Mouse (Mus musculus): ENCODE measurements around the gene Dlg2. TPM values are rescaled to one million over a fixed set of nuclear protein-coding genes. Genes with fewer than 3 reads are reported as not detected.

Gene Dlg2
- polyA plus RNA-seq, 1 experiment from 2014 or later = 18.6 TPM

GRCm38 (mm10) chr7:91845723-91846122 lies 1369.3 kb downstream of the Dlg2 start:
- Histone ChIP-seq H3K4me1 (replicated peaks) (no peaks in the 10 kb centered on the region), H3K9me3 (no peaks in the 10 kb centered on the region), H3K9ac (no peak overlapping the region), H3K27ac (no peak overlapping the region), H3K4me2 (no peak overlapping the region), H3K27me3 (no peaks in the 10 kb centered on the region), H3K36me3 (no peaks in the 10 kb centered on the region), H3K4me3 (no peak overlapping the region)
- WGBS = 52% methylated on average over 1 of the region's 1 CpGs
- no peak for ATAC-seq (ENCODE audit: low FRiP score)

GRCm38 (mm10) chr7:91849364-91849763 lies 1372.9 kb downstream of the Dlg2 start:
- Histone ChIP-seq H3K4me3 (no peak overlapping the region), H3K4me1 (replicated peaks) (no peaks in the 10 kb centered on the region), H3K36me3 (no peaks in the 10 kb centered on the region), H3K27me3 (no peaks in the 10 kb centered on the region), H3K4me2 (no peak overlapping the region), H3K27ac (no peak overlapping the region), H3K9ac (no peak overlapping the region), H3K9me3 (no peaks in the 10 kb centered on the region)
- no peak for ATAC-seq (ENCODE audit: low FRiP score)

GRCm38 (mm10) chr7:91853653-91854052 lies 1377.2 kb downstream of the Dlg2 start:
- H3K27ac ChIP-seq = no peak overlapping the region
- H3K36me3 ChIP-seq = no peaks in the 10 kb centered on the region
- WGBS = 77% methylated on average over 4 of the region's 4 CpGs
- ATAC-seq (ENCODE audit: low FRiP score) = no peak
- H3K9me3 ChIP-seq = no peaks in the 10 kb centered on the region
- H3K4me2 ChIP-seq = no peak overlapping the region
- no peaks in the 10 kb centered on the region for H3K27me3 ChIP-seq
- H3K4me1 ChIP-seq (replicated peaks) = no peaks in the 10 kb centered on the region
- H3K9ac ChIP-seq = no peak overlapping the region
- no peak overlapping the region for H3K4me3 ChIP-seq

DNA sequence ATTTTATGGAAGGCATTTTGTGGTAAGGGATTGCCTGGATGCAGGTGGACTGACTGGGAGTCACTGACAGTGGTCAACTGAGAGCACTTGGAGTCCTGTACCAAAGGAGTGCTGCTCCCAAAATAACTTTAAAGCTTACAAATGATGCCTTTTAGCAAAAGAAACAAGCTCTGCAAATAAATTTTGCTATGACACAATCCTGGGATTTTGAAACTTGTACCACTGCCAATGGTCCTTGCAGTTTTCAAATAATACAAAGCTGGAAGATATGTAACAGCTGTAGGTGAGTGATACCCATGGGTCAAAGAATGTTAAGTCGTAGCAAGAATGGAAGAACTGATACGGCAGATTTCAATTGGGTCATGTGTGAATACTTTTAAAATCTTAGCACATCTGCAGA lies 1380.5 kb downstream of the Dlg2 start:
- no peaks in the 10 kb centered on the region for H3K27me3 ChIP-seq
- H3K9ac ChIP-seq = no peak overlapping the region
- no peak overlapping the region for H3K4me3 ChIP-seq
- WGBS = 85% methylated on average over 2 of the region's 2 CpGs
- H3K4me1 ChIP-seq (replicated peaks) = no peaks in the 10 kb centered on the region
- no peaks in the 10 kb centered on the region for H3K9me3 ChIP-seq
- H3K4me2 ChIP-seq = no peak overlapping the region
- H3K27ac ChIP-seq = no peak overlapping the region
- no peaks in the 10 kb centered on the region for H3K36me3 ChIP-seq
- ATAC-seq (ENCODE audit: low FRiP score) = no peak

- peak; percentile 87 for ATAC-seq (ENCODE audit: low FRiP score)
- no peaks in the 10 kb centered on the region for H3K36me3 ChIP-seq
- H3K4me1 ChIP-seq (replicated peaks) = peaks cover 8% of the 10 kb centered on the region
- 57% methylated on average over 5 of the region's 5 CpGs for WGBS
- no peaks in the 10 kb centered on the region for H3K27me3 ChIP-seq
- no peak overlapping the region for H3K4me3 ChIP-seq
- no peak overlapping the region for H3K9ac ChIP-seq
- H3K27ac ChIP-seq = peak overlapping the region; percentile 44; the same call in 1 of the 2 replicates
- H3K4me2 ChIP-seq = no peak overlapping the region
- no peaks in the 10 kb centered on the region for H3K9me3 ChIP-seq
These were observed 1386.5 kb downstream of the Dlg2 start for GRCm38 (mm10) chr7:91862806-91863531.

DNA sequence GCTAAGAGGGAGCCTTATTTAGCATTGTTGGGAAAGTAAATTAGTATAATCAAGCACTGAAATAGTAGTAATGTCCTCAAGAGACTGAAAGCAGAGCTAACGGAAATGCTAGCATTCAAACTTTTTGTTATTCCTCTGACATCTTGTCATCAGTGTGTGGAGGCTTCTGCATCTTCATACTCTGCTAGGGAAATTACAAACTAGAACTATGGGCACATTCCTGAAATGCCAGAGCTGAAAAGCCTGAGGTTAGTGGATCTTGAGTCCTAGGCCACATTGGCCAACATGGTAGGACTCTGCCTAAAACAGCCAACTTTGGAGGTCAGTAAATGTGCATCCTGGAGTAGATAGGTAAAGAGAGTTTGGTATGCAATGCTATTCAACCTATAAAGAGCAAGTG lies 1392.4 kb downstream of the Dlg2 start:
- Histone ChIP-seq H3K9ac (no peak overlapping the region), H3K27ac (no peak overlapping the region), H3K27me3 (no peaks in the 10 kb centered on the region), H3K4me1 (replicated peaks) (no peaks in the 10 kb centered on the region), H3K9me3 (no peaks in the 10 kb centered on the region), H3K4me2 (no peak overlapping the region), H3K36me3 (no peaks in the 10 kb centered on the region), H3K4me3 (no peak overlapping the region)
- ATAC-seq (ENCODE audit: low FRiP score) = no peak
- WGBS = 74% methylated on average over 1 of the region's 1 CpGs

GRCm38 (mm10) chr7:91876831-91877230 lies 1400.4 kb downstream of the Dlg2 start:
- no peaks in the 10 kb centered on the region for H3K9me3 ChIP-seq
- H3K4me2 ChIP-seq = no peak overlapping the region
- no peak overlapping the region for H3K9ac ChIP-seq
- no peak for ATAC-seq (ENCODE audit: low FRiP score)
- 57% methylated on average over 1 of the region's 1 CpGs for WGBS
- no peaks in the 10 kb centered on the region for H3K4me1 ChIP-seq (replicated peaks)
- H3K36me3 ChIP-seq = no peaks in the 10 kb centered on the region
- H3K27ac ChIP-seq = no peak overlapping the region
- H3K27me3 ChIP-seq = no peaks in the 10 kb centered on the region
- H3K4me3 ChIP-seq = no peak overlapping the region

DNA sequence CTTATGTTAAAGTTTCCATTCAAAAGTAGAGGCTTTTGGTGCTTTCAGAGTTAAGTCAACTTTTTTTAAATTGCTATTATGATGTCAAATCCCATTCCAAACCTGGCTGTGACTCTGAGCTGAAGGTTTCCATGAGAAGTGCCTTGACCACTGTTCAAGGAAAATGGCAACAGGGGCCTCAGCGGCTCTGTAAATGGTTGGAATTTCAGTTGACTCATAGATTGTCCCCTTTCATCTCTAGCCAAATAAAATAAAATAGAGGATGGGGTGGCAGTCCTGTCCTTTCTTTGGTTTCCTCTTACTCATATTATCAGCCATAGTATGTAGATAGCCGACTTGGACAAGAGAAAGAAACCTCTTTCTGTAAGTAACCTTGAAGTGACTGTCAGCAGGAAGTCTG lies 1401.3 kb downstream of the Dlg2 start:
- H3K4me3 ChIP-seq = no peak overlapping the region
- no peaks in the 10 kb centered on the region for H3K4me1 ChIP-seq (replicated peaks)
- no peaks in the 10 kb centered on the region for H3K36me3 ChIP-seq
- 86% methylated on average over 2 of the region's 2 CpGs for WGBS
- no peaks in the 10 kb centered on the region for H3K9me3 ChIP-seq
- H3K27me3 ChIP-seq = no peaks in the 10 kb centered on the region
- H3K9ac ChIP-seq = no peak overlapping the region
- no peak for ATAC-seq (ENCODE audit: low FRiP score)
- H3K27ac ChIP-seq = no peak overlapping the region
- H3K4me2 ChIP-seq = no peak overlapping the region

GRCm38 (mm10) chr7:91886336-91886735 lies 1409.9 kb downstream of the Dlg2 start:
- Histone ChIP-seq H3K27ac (no peak overlapping the region), H3K36me3 (no peaks in the 10 kb centered on the region), H3K4me2 (no peak overlapping the region), H3K9ac (no peak overlapping the region), H3K9me3 (no peaks in the 10 kb centered on the region), H3K4me1 (replicated peaks) (no peaks in the 10 kb centered on the region), H3K27me3 (no peaks in the 10 kb centered on the region), H3K4me3 (no peak overlapping the region)
- 94% methylated on average over 10 of the region's 10 CpGs for WGBS
- ATAC-seq (ENCODE audit: low FRiP score) = no peak

- no peak overlapping the region for H3K27ac ChIP-seq
- no peaks in the 10 kb centered on the region for H3K27me3 ChIP-seq
- no peak overlapping the region for H3K4me2 ChIP-seq
- no peaks in the 10 kb centered on the region for H3K36me3 ChIP-seq
- H3K9ac ChIP-seq = no peak overlapping the region
- no peaks in the 10 kb centered on the region for H3K9me3 ChIP-seq
- no peak overlapping the region for H3K4me3 ChIP-seq
- WGBS = 92% methylated on average over 8 of the region's 8 CpGs
- H3K4me1 ChIP-seq (replicated peaks) = no peaks in the 10 kb centered on the region
- no peak for ATAC-seq (ENCODE audit: low FRiP score)
These were observed 1417.5 kb downstream of the Dlg2 start for GRCm38 (mm10) chr7:91893991-91894390.

DNA sequence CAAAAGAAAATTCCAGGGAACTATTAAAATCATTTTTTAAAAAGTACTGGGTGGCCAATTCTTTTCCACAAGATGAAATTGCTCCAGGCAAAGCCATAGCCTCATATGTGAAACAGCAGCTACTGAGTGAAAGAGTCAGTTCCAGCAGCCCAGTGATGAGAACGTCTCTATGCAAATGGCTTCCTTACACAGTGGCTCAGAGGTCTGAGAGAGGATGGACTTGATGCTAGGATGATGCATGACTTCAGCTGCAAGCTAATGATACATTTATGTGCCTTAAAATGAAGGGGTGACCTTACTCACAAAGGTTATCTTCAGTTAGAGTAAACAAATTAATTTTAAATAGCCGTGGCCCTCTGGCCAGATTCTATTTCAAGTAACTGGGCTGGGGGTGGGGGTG lies 1420.5 kb downstream of the Dlg2 start:
- no peaks in the 10 kb centered on the region for H3K4me1 ChIP-seq (replicated peaks)
- no peak; the same call in 1 of the 2 replicates for ATAC-seq (ENCODE audit: low FRiP score)
- no peaks in the 10 kb centered on the region for H3K36me3 ChIP-seq
- no peaks in the 10 kb centered on the region for H3K27me3 ChIP-seq
- H3K4me2 ChIP-seq = no peak overlapping the region
- H3K9me3 ChIP-seq = no peaks in the 10 kb centered on the region
- WGBS = 42% methylated on average over 2 of the region's 2 CpGs
- no peak overlapping the region for H3K4me3 ChIP-seq
- no peak overlapping the region for H3K27ac ChIP-seq
- no peak overlapping the region for H3K9ac ChIP-seq

DNA sequence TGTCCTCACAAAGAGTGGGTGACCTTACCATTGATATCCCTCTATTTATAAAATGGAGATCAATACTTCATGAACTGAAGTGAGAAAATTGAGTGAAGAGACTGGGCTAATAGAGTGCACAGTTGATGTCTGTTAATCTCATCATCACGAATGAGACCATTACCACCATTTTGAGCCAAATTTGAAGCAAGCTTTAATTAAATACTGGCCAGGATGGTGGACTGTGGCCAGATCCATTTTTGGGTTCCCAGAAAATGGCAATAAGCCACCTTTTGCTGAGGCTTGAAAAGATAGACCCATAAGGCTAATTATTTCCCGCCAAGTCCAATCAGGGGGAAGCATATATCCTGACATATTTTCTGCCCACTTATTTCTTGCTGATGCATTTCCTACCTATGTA lies 1421.0 kb downstream of the Dlg2 start:
- Histone ChIP-seq H3K4me1 (replicated peaks) (no peaks in the 10 kb centered on the region), H3K9me3 (no peaks in the 10 kb centered on the region), H3K27ac (no peak overlapping the region), H3K9ac (no peak overlapping the region), H3K4me3 (no peak overlapping the region), H3K4me2 (no peak overlapping the region), H3K36me3 (no peaks in the 10 kb centered on the region), H3K27me3 (no peaks in the 10 kb centered on the region)
- no peak for ATAC-seq (ENCODE audit: low FRiP score)
- 87% methylated on average over 2 of the region's 2 CpGs for WGBS

- Histone ChIP-seq H3K27me3 (no peaks in the 10 kb centered on the region), H3K4me2 (no peak overlapping the region), H3K27ac (no peak overlapping the region), H3K9ac (no peak overlapping the region), H3K9me3 (no peaks in the 10 kb centered on the region), H3K4me3 (no peak overlapping the region), H3K36me3 (no peaks in the 10 kb centered on the region), H3K4me1 (replicated peaks) (no peaks in the 10 kb centered on the region)
- no peak for ATAC-seq (ENCODE audit: low FRiP score)
- WGBS = 78% methylated on average over 2 of the region's 2 CpGs
These were observed 1426.0 kb downstream of the Dlg2 start for GRCm38 (mm10) chr7:91902503-91902902.
